Mouse (Mus musculus): ENCODE results near the gene Cdkl5.
"Not testable (repeated sequence)": the region's sequence is repeated elsewhere in the genome, so short reads cannot be mapped to it uniquely, and the experiment has no call there.

Gene Cdkl5

GRCm38 (mm10) chrX:160906952-160907351 lies 87.6 kb downstream of the Cdkl5 start, which contains the start of gene Gja6:
Gene Gja6 (minus strand): TSS chrX:160907052.
- DNase-seq (ENCODE audit: low spot score) = no peak

DNA sequence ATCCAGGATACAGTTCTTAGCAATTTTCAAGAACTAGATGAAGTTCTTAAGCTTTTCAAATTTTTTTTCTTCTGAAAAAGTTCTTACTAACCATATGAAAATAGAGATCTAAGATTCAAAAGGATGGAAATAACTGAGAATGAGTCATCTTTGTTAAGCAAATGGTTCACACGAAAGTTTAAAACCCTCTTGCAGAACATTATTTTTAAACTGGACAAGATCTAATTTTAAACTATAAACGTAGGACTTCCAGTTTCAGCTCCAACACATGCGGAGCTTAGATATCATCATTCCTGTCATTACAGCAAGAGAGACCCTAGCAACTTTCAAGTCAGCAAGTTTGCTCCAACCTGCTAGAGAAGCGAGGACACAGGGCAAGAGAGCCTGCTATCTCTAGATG lies 88.0 kb downstream of the Cdkl5 start:
- DNase-seq (ENCODE audit: low spot score) = no peak

DNA sequence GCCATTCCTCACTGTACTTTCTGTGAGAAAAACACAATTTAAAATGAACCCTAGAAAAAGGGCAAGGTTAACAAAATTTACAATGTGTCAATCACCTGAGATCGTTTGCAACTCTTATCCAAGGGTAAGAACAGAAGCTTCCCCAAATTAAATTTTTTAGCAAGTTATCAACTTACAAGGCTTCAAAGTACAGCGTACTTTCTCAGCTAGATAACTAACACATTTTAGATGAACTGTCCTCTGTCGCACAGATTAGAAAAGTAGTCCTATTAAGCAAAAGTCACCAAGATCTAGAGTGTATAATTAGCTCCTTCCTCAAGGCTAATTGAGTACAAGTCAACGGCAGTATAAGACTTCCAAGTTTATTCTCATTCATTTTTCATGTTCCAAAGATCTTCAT lies 88.6 kb downstream of the Cdkl5 start:
- DNase-seq (ENCODE audit: low spot score) = no peak

DNA sequence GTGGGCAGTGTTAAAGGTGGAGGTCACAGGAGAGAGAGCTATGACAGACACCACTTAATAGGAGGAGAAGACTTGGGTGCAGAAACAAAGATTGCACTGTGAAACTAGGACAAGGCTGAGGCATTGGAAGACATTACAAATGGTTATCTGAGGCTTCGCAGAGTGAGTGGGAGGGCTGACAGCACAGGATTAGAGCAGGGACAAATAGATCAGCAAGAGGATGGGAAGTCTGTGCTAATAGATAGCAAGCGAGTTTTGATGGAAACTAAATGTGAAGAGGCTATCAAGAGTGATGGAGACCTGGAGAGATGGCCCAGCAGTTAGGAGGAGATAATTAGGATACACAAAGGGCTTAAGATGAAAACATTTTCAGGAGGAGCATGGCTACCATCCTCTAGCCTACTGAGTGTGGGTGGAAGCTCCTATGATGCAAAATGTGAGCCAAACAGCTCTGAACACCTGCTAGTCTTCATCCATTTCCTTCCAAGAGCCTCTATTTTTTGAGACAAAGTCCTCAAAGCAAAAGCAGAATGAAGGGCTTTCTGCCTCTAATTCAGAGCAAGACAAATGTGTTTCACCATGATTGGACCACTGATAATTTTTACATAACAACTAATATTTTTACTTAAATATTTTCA lies 89.3 kb downstream of the Cdkl5 start:
- no peak for DNase-seq (ENCODE audit: low spot score)

- no peak for DNase-seq (ENCODE audit: low spot score)
These were observed 93.4 kb downstream of the Cdkl5 start for GRCm38 (mm10) chrX:160901118-160901517.

- DNase-seq (ENCODE audit: low spot score) = no peak
These were observed 102.4 kb downstream of the Cdkl5 start for GRCm38 (mm10) chrX:160892077-160892476.

GRCm38 (mm10) chrX:160886301-160886700 lies 108.2 kb downstream of the Cdkl5 start:
- no peak for DNase-seq (ENCODE audit: low spot score)

- DNase-seq (ENCODE audit: low spot score) = no peak
These were observed 127.9 kb downstream of the Cdkl5 start for GRCm38 (mm10) chrX:160866576-160866975.

DNA sequence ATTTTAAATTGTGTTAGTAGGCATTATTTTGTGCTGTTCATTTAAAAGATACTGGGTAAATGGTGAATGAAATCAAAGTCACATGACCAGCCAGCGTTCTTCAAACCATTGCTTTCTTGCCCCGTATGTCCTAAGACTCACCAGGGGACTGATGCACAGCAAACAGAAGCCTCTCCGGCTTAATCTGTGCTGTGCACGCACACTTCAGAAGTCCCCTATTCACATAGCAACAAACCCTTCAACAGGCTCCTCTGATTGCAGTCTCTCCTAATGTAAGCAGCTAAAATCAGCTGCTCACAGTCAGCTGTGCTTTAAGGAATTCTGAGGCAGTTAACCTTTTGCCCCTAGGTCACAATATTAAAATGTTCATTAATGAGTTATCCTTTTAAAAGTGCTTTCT lies 129.5 kb downstream of the Cdkl5 start:
- no peak for DNase-seq (ENCODE audit: low spot score)

GRCm38 (mm10) chrX:160863689-160864383 lies 130.7 kb downstream of the Cdkl5 start:
- DNase-seq (ENCODE audit: low spot score) = no peak

- DNase-seq (ENCODE audit: low spot score) = no peak
These were observed 186.3 kb downstream of the Cdkl5 start for GRCm38 (mm10) chrX:160808226-160808625.

DNA sequence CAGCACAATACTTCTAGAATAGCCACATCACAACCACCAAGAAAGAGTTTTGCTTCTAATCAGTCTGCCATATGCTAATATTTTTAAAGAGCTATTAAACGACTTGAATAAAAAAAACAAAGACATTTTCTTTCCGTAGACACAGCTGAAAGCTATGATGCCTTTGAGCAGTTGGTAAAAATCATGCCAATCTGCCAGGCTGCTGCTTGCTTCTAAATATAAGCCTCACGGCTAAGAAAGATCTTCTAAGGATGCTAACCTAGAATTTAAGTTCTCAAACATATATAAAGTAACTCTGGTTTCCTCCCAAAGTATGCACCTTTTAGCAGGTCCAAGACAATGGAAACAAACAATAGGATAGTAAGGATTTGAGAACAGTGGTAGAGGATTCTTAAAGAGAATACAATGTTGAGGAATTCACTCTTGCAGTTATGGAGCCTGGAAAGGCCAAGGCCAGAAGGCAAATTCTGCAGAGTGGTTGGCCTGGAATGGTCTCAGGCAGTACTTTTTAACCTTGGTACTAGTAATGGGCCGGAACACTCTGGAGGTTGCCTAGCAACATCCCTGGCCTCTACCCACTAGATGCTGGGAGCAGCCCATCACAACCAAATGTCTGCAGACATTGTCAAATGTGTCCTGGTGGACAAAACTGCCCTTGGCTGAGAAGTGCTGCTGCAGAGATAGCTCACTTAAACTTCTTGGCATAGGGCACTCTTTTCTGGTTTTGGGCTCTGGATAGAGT lies 189.9 kb downstream of the Cdkl5 start:
- DNase-seq (ENCODE audit: low spot score) = no peak

GRCm38 (mm10) chrX:160794920-160795319 lies 199.6 kb downstream of the Cdkl5 start:
- no peak for DNase-seq (ENCODE audit: low spot score)

GRCm38 (mm10) chrX:160782276-160782675 lies 212.2 kb downstream of the Cdkl5 start:
- no peak for DNase-seq (ENCODE audit: low spot score)

DNA sequence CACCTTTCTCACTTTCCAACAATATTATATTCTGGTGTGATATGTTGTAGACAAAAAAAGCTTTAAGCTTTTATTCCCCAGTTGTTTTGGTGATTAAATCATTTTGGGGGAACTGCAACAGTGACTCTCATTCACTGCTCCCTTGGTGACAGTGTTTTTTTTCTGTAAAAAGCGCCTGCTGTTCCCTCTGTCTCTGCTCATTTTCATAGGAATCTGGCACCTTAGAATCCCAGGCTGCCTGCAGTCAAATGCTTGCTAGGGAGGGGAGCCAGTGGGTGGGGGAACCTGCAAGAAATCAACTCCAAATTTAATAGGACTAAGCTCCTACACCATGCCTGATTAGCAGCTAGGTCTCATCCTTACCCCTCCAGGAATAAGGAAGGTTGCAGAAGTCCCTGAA lies 221.5 kb downstream of the Cdkl5 start:
- no peak for DNase-seq (ENCODE audit: low spot score)

- DNase-seq (ENCODE audit: low spot score) = not testable (repeated sequence)
These were observed 224.9 kb downstream of the Cdkl5 start for GRCm38 (mm10) chrX:160769622-160770021.

- no peak for DNase-seq (ENCODE audit: low spot score)
These were observed 226.8 kb downstream of the Cdkl5 start, which contains the start of gene Rs1 for GRCm38 (mm10) chrX:160767713-160768112. Gene Rs1 (plus strand): TSS chrX:160768013.

GRCm38 (mm10) chrX:160766233-160766616 lies 228.3 kb downstream of the Cdkl5 start:
- no peak for DNase-seq (ENCODE audit: low spot score)

DNA sequence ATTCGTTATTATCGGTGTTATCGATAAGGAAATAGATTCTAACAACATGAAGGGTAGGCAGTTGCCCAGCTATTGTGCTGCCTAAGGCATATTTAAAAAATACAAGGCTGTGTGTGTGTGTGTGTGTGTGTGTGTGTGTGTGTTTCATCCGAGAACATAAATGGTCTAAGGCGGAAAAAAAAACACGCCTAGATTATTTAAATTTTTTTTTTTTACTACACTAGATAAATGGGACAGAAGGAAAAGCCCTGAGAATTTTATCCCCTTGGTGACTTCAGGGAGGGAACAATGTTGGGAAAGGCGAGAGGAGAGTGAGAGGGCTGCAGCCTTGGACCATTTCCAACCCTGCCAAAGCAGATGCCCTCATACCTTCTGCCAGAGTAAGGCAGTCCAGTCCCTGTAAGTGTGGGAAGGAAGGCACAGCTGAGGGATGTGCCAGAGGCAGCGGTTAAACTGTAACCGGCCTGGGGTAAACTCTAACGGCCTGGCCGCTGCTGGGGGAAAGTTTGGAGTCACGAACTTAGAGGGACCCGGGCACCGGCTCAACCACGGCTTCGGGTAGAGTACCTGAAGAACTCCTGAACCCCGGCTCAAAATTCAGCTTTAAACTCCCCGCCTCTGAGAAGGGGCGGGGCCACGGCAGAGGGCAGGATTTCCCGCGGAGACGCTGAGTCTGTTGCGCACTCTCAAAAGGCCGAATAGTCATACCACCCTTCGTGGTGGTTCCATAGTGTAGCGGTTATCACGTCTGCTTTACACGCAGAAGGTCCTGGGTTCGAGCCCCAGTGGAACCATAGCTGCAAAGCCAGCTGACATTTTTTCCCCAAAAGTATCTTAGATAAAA lies 228.9 kb downstream of the Cdkl5 start:
- peak; percentile 92 for DNase-seq (ENCODE audit: low spot score)

GRCm38 (mm10) chrX:160750808-160751207 lies 243.7 kb downstream of the Cdkl5 start:
- DNase-seq (ENCODE audit: low spot score) = no peak

DNA sequence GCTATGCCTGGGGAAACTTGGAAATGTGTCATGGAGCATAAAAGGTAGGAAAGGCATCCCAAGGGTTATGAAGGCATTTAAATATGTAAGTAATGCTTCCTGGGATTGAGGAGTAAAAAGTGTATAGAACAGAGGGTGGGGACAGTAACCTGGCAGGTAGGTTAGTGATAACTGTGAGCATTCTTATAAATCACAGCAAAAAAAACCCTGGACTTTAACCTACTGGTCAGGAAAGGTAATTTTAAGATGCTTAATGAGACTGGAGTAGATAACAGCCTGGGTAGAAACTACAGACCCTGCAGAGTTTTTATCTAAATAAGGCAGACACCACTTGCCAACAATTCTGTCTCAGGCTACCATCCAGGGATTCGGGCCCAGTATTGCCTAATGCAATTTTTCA lies 245.9 kb downstream of the Cdkl5 start:
- DNase-seq (ENCODE audit: low spot score) = no peak

DNA sequence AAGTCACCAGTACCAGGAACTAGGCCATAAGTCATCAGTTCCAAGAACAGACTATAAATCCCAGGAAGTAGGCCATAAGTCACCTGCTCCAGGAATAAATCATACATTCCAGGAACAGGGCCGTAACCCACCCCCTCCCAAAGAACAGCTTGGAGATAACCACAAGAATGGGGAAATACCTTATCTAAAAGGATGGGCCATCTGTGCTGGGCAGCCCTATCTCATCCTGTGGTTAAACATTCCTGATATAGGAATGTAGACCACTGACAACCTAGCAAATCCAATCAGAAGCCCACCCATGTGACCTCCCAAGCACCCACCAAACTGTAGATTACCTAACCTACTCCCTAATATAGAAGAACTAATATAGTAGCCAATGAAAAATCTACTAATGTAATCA lies 249.1 kb downstream of the Cdkl5 start:
- no peak for DNase-seq (ENCODE audit: low spot score)
